Mouse (Mus musculus): ENCODE results near the gene Dynlrb2. TPM values are rescaled to one million over a fixed set of nuclear protein-coding genes. Genes with fewer than 3 reads are reported as not detected.

The Dynlrb2 gene
- polyA plus RNA-seq, 1 experiment from 2014 or later = not detected

- WGBS = 84% methylated on average over 7 of the region's 7 CpGs
- ATAC-seq (replicated peaks; ENCODE audit: low FRiP score) (no peak), DNase-seq (ENCODE audit: low spot score) (no peak)
- Histone ChIP-seq H3K4me3 (ENCODE audit: low read depth, low read length) (no peak overlapping the region), H3K9ac (ENCODE audit: low read depth, low read length) (no peak overlapping the region), H3K4me1 (replicated peaks; ENCODE audit: control insufficient read depth, insufficient read depth, low read length) (no peaks in the 10 kb centered on the region), H3K4me2 (no peak overlapping the region), H3K27ac (ENCODE audit: low read depth, low read length) (no peak overlapping the region), H3K27me3 (replicated peaks; ENCODE audit: control insufficient read depth, insufficient read depth, low read length) (no peaks in the 10 kb centered on the region), H3K36me3 (ENCODE audit: control insufficient read depth, insufficient read depth, low read length) (no peaks in the 10 kb centered on the region), H3K9me3 (ENCODE audit: control insufficient read depth, low read length) (no peaks in the 10 kb centered on the region)
Measured at GRCm38 (mm10) chr8:116524915-116525314, 20.1 kb downstream of the Dynlrb2 start.

GRCm38 (mm10) chr8:116528736-116529135 is 24.0 kb downstream of the Dynlrb2 start:
- H3K27me3 ChIP-seq (replicated peaks; ENCODE audit: control insufficient read depth, insufficient read depth, low read length) = no peaks in the 10 kb centered on the region
- no peak overlapping the region for H3K9ac ChIP-seq (ENCODE audit: low read depth, low read length)
- DNase-seq (ENCODE audit: low spot score) = no peak
- H3K4me3 ChIP-seq (ENCODE audit: low read depth, low read length) = no peak overlapping the region
- no peaks in the 10 kb centered on the region for H3K4me1 ChIP-seq (replicated peaks; ENCODE audit: control insufficient read depth, insufficient read depth, low read length)
- no peak overlapping the region for H3K27ac ChIP-seq (ENCODE audit: low read depth, low read length)
- WGBS = 76% methylated on average over 7 of the region's 7 CpGs
- H3K36me3 ChIP-seq (ENCODE audit: control insufficient read depth, insufficient read depth, low read length) = no peaks in the 10 kb centered on the region
- 0 out of 2 replicates have a peak, but pooled peaks cover 2% of the 10 kb centered on the region for H3K9me3 ChIP-seq (ENCODE audit: control insufficient read depth, low read length)
- no peak overlapping the region for H3K4me2 ChIP-seq
- ATAC-seq (replicated peaks; ENCODE audit: low FRiP score) = no peak

- no peaks in the 10 kb centered on the region for H3K4me1 ChIP-seq (replicated peaks; ENCODE audit: control insufficient read depth, insufficient read depth, low read length)
- 0 out of 2 replicates have a peak, but pooled peaks cover 2% of the 10 kb centered on the region for H3K9me3 ChIP-seq (ENCODE audit: control insufficient read depth, low read length)
- H3K4me3 ChIP-seq (ENCODE audit: low read depth, low read length) = no peak overlapping the region
- no peak overlapping the region for H3K27ac ChIP-seq (ENCODE audit: low read depth, low read length)
- DNase-seq (ENCODE audit: low spot score) (no peak), ATAC-seq (replicated peaks; ENCODE audit: low FRiP score) (no peak)
- no peaks in the 10 kb centered on the region for H3K36me3 ChIP-seq (ENCODE audit: control insufficient read depth, insufficient read depth, low read length)
- WGBS = 74% methylated on average over 6 of the region's 6 CpGs
- no peak overlapping the region for H3K9ac ChIP-seq (ENCODE audit: low read depth, low read length)
- no peaks in the 10 kb centered on the region for H3K27me3 ChIP-seq (replicated peaks; ENCODE audit: control insufficient read depth, insufficient read depth, low read length)
- no peak overlapping the region for H3K4me2 ChIP-seq
Measured at GRCm38 (mm10) chr8:116533081-116533480, 28.3 kb downstream of the Dynlrb2 start.

GRCm38 (mm10) chr8:116536786-116537185 is 32.0 kb downstream of the Dynlrb2 start:
- no peak for ATAC-seq (replicated peaks; ENCODE audit: low FRiP score)
- H3K27ac ChIP-seq (ENCODE audit: low read depth, low read length) = no peak overlapping the region
- H3K27me3 ChIP-seq (replicated peaks; ENCODE audit: control insufficient read depth, insufficient read depth, low read length) = no peaks in the 10 kb centered on the region
- H3K4me3 ChIP-seq (ENCODE audit: low read depth, low read length) = no peak overlapping the region
- no peaks in the 10 kb centered on the region for H3K36me3 ChIP-seq (ENCODE audit: control insufficient read depth, insufficient read depth, low read length)
- H3K9me3 ChIP-seq (ENCODE audit: control insufficient read depth, low read length) = 0 out of 2 replicates have a peak, but pooled peaks cover 2% of the 10 kb centered on the region
- whole genome bisulfite sequencing = 77% methylated on average over 5 of the region's 5 CpGs
- H3K4me1 ChIP-seq (replicated peaks; ENCODE audit: control insufficient read depth, insufficient read depth, low read length) = no peaks in the 10 kb centered on the region
- no peak overlapping the region for H3K4me2 ChIP-seq
- H3K9ac ChIP-seq (ENCODE audit: low read depth, low read length) = no peak overlapping the region
- DNase-seq (ENCODE audit: low spot score) = no peak

GRCm38 (mm10) chr8:116538763-116539162 is 34.0 kb downstream of the Dynlrb2 start:
- Histone ChIP-seq H3K36me3 (ENCODE audit: control insufficient read depth, insufficient read depth, low read length) (no peaks in the 10 kb centered on the region), H3K9ac (ENCODE audit: low read depth, low read length) (no peak overlapping the region), H3K4me3 (ENCODE audit: low read depth, low read length) (no peak overlapping the region), H3K4me1 (replicated peaks; ENCODE audit: control insufficient read depth, insufficient read depth, low read length) (no peaks in the 10 kb centered on the region), H3K27me3 (replicated peaks; ENCODE audit: control insufficient read depth, insufficient read depth, low read length) (no peaks in the 10 kb centered on the region), H3K4me2 (no peak overlapping the region), H3K9me3 (ENCODE audit: control insufficient read depth, low read length) (no peaks in the 10 kb centered on the region), H3K27ac (ENCODE audit: low read depth, low read length) (no peak overlapping the region)
- ATAC-seq (replicated peaks; ENCODE audit: low FRiP score) (no peak), DNase-seq (ENCODE audit: low spot score) (no peak)
- WGBS = 55% methylated on average over 7 of the region's 7 CpGs

GRCm38 (mm10) chr8:116540136-116540535 is 35.4 kb downstream of the Dynlrb2 start:
- H3K4me2 ChIP-seq = no peak overlapping the region
- H3K9me3 ChIP-seq (ENCODE audit: control insufficient read depth, low read length) = no peaks in the 10 kb centered on the region
- H3K4me3 ChIP-seq (ENCODE audit: low read depth, low read length) = no peak overlapping the region
- no peak overlapping the region for H3K9ac ChIP-seq (ENCODE audit: low read depth, low read length)
- no peak for ATAC-seq (replicated peaks; ENCODE audit: low FRiP score)
- H3K4me1 ChIP-seq (replicated peaks; ENCODE audit: control insufficient read depth, insufficient read depth, low read length) = no peaks in the 10 kb centered on the region
- no peak for DNase-seq (ENCODE audit: low spot score)
- H3K36me3 ChIP-seq (ENCODE audit: control insufficient read depth, insufficient read depth, low read length) = no peaks in the 10 kb centered on the region
- no peaks in the 10 kb centered on the region for H3K27me3 ChIP-seq (replicated peaks; ENCODE audit: control insufficient read depth, insufficient read depth, low read length)
- H3K27ac ChIP-seq (ENCODE audit: low read depth, low read length) = no peak overlapping the region
- 75% methylated on average over 1 of the region's 1 CpGs for WGBS

GRCm38 (mm10) chr8:116542842-116543241 is 38.1 kb downstream of the Dynlrb2 start:
- H3K9me3 ChIP-seq (ENCODE audit: control insufficient read depth, low read length) = no peaks in the 10 kb centered on the region
- WGBS = 80% methylated on average over 5 of the region's 5 CpGs
- ATAC-seq (replicated peaks; ENCODE audit: low FRiP score) (no peak), DNase-seq (ENCODE audit: low spot score) (no peak)
- no peak overlapping the region for H3K27ac ChIP-seq (ENCODE audit: low read depth, low read length)
- H3K4me1 ChIP-seq (replicated peaks; ENCODE audit: control insufficient read depth, insufficient read depth, low read length) = no peaks in the 10 kb centered on the region
- H3K4me3 ChIP-seq (ENCODE audit: low read depth, low read length) = no peak overlapping the region
- no peaks in the 10 kb centered on the region for H3K27me3 ChIP-seq (replicated peaks; ENCODE audit: control insufficient read depth, insufficient read depth, low read length)
- no peaks in the 10 kb centered on the region for H3K36me3 ChIP-seq (ENCODE audit: control insufficient read depth, insufficient read depth, low read length)
- H3K4me2 ChIP-seq = no peak overlapping the region
- no peak overlapping the region for H3K9ac ChIP-seq (ENCODE audit: low read depth, low read length)

GRCm38 (mm10) chr8:116543366-116543765 is 38.6 kb downstream of the Dynlrb2 start:
- no peaks in the 10 kb centered on the region for H3K27me3 ChIP-seq (replicated peaks; ENCODE audit: control insufficient read depth, insufficient read depth, low read length)
- H3K4me2 ChIP-seq = no peak overlapping the region
- H3K4me1 ChIP-seq (replicated peaks; ENCODE audit: control insufficient read depth, insufficient read depth, low read length) = no peaks in the 10 kb centered on the region
- no peaks in the 10 kb centered on the region for H3K9me3 ChIP-seq (ENCODE audit: control insufficient read depth, low read length)
- no peak overlapping the region for H3K4me3 ChIP-seq (ENCODE audit: low read depth, low read length)
- no peak for DNase-seq (ENCODE audit: low spot score)
- no peaks in the 10 kb centered on the region for H3K36me3 ChIP-seq (ENCODE audit: control insufficient read depth, insufficient read depth, low read length)
- no peak overlapping the region for H3K27ac ChIP-seq (ENCODE audit: low read depth, low read length)
- H3K9ac ChIP-seq (ENCODE audit: low read depth, low read length) = no peak overlapping the region
- WGBS = 66% methylated on average over 1 of the region's 1 CpGs
- ATAC-seq (replicated peaks; ENCODE audit: low FRiP score) = no peak

- no peak for DNase-seq (ENCODE audit: low spot score)
- H3K4me3 ChIP-seq (ENCODE audit: low read depth, low read length) = no peak overlapping the region
- WGBS = 64% methylated on average over 6 of the region's 6 CpGs
Measured at GRCm38 (mm10) chr8:116552255-116552654, 47.5 kb downstream of the Dynlrb2 start.

More at GRCm38 (mm10) chr8:116552255-116552654, 47.5 kb downstream of the Dynlrb2 start:
- no peaks in the 10 kb centered on the region for H3K4me1 ChIP-seq (replicated peaks; ENCODE audit: control insufficient read depth, insufficient read depth, low read length)
- no peaks in the 10 kb centered on the region for H3K9me3 ChIP-seq (ENCODE audit: control insufficient read depth, low read length)
- no peak overlapping the region for H3K4me2 ChIP-seq
- H3K36me3 ChIP-seq (ENCODE audit: control insufficient read depth, insufficient read depth, low read length) = no peaks in the 10 kb centered on the region
- H3K27me3 ChIP-seq (replicated peaks; ENCODE audit: control insufficient read depth, insufficient read depth, low read length) = no peaks in the 10 kb centered on the region
- no peak overlapping the region for H3K9ac ChIP-seq (ENCODE audit: low read depth, low read length)
- H3K27ac ChIP-seq (ENCODE audit: low read depth, low read length) = no peak overlapping the region
- no peak for ATAC-seq (replicated peaks; ENCODE audit: low FRiP score)

All from liver, embryonic 11.5 days (tissue).